Mouse (Mus musculus) MEL (cell line): ENCODE measurements around the gene Cfap77.

Experiments
- CTCF ChIP-seq, 3 experiments: IDR thresholded peaks in 2 of 3; conservative IDR thresholded peaks in 1 of 3; 2 replicates each; pipeline ENCODE4 v1.5.1; 2011 to 2012; ENCODE audit warnings: low read length in 3 of 3, low read depth in 2 of 3, mild to moderate bottlenecking in 2 of 3, improper control_type of control experiment in 1 of 3, inconsistent platforms in 1 of 3, mixed read lengths in 1 of 3, moderate library complexity in 1 of 3; ENCODE audit not compliant: control insufficient read depth in 1 of 3, insufficient read depth in 1 of 3, poor library complexity in 1 of 3, severe bottlenecking in 1 of 3
- E2F4 ChIP-seq: IDR thresholded peaks from 2 replicates; pipeline ENCODE4 v1.6.1; 2011; ENCODE audit warnings: low read depth, low read length, improper control_type of control experiment, borderline replicate concordance
- EP300 ChIP-seq, 2 experiments: IDR thresholded peaks; 2 replicates each; pipeline ENCODE4 v1.6.1; 2011; ENCODE audit warnings: improper control_type of control experiment in 2 of 2, low read length in 2 of 2, low read depth in 1 of 2, mild to moderate bottlenecking in 1 of 2
- KAT2A ChIP-seq: conservative IDR thresholded peaks from 2 replicates; pipeline ENCODE4 v1.6.1; 2012; ENCODE audit warnings: low read depth, low read length, improper control_type of control experiment, inconsistent platforms
- MAFK ChIP-seq: IDR thresholded peaks from 2 replicates; pipeline ENCODE4 v1.6.1; 2011; ENCODE audit warnings: low read depth, mild to moderate bottlenecking, low read length, improper control_type of control experiment, borderline replicate concordance
- POLR2A ChIP-seq, 2 experiments: IDR thresholded peaks; 2 replicates each; pipeline ENCODE4 v1.6.1; 2011 to 2012; ENCODE audit warnings: low read length in 2 of 2, mild to moderate bottlenecking in 2 of 2, control low read depth in 1 of 2, improper control_type of control experiment in 1 of 2, low read depth in 1 of 2, moderate library complexity in 1 of 2; ENCODE audit not compliant: control insufficient read depth in 1 of 2, insufficient read depth in 1 of 2, poor library complexity in 1 of 2
- RAD21 ChIP-seq: IDR thresholded peaks from 2 replicates; pipeline ENCODE4 v1.6.1; 2011; ENCODE audit warnings: mild to moderate bottlenecking, low read depth, low read length, improper control_type of control experiment
- SIN3A ChIP-seq: IDR thresholded peaks from 2 replicates; pipeline ENCODE4 v1.6.1; 2012; ENCODE audit warnings: low read length, improper control_type of control experiment, inconsistent platforms
- TBP ChIP-seq: IDR thresholded peaks from 2 replicates; pipeline ENCODE4 v1.8.0; 2011; ENCODE audit warnings: low read depth, low read length, improper control_type of control experiment
- USF2 ChIP-seq, 2 experiments: IDR thresholded peaks; 2 replicates each; pipeline ENCODE4 v1.6.1; 2011 to 2012; ENCODE audit warnings: improper control_type of control experiment in 2 of 2, low read length in 2 of 2, borderline replicate concordance in 1 of 2, inconsistent platforms in 1 of 2, low read depth in 1 of 2, mild to moderate bottlenecking in 1 of 2; ENCODE audit not compliant: insufficient read depth in 1 of 2
- ZKSCAN1 ChIP-seq: IDR thresholded peaks from 2 replicates; pipeline ENCODE4 v1.6.1; 2012; ENCODE audit warnings: low read depth, mild to moderate bottlenecking, inconsistent platforms, low read length, improper control_type of control experiment, moderate library complexity

- TF ChIP-seq ZKSCAN1 (no peak), CTCF (IDR thresholded peaks at IDR 0.05 in 2 of 3, conservative IDR thresholded peaks at IDR 0.05 in 1 of 3; ENCODE audit: control insufficient read depth in 1 of 3, insufficient read depth in 1 of 3, low read depth in 2 of 3, low read length in 3 of 3, poor library complexity in 1 of 3, severe bottlenecking in 1 of 3) (no peak), EP300 (IDR thresholded peaks at IDR 0.05; ENCODE audit: low read depth in 1 of 2, low read length in 2 of 2) (no peak), TBP (no peak), SIN3A (no peak), E2F4 (no peak), POLR2A (IDR thresholded peaks at IDR 0.05; ENCODE audit: control insufficient read depth in 1 of 2, insufficient read depth in 1 of 2, low read depth in 1 of 2, low read length in 2 of 2, poor library complexity in 1 of 2) (no peak), RAD21 (no peak), KAT2A (no peak), MAFK (no peak), USF2 (IDR thresholded peaks at IDR 0.05; ENCODE audit: borderline replicate concordance in 1 of 2, insufficient read depth in 1 of 2, low read depth in 1 of 2, low read length in 2 of 2) (no peak)
These were observed 159.0 kb downstream of the Cfap77 start for GRCm38 (mm10) chr2:28895876-28896275.
